Mouse (Mus musculus) lung, postnatal 0 days (tissue): Measurements from ENCODE around the gene Gatad1.

Experiments
- CTCF ChIP-seq: IDR thresholded peaks from 2 replicates; pipeline ENCODE4 v1.5.1; 2016; ENCODE audit warnings: antibody characterized with exemption, mild to moderate bottlenecking
- EP300 ChIP-seq: IDR thresholded peaks from 2 replicates; pipeline ENCODE4 v1.6.1; 2016; ENCODE audit warnings: antibody characterized with exemption, mild to moderate bottlenecking, control low read depth

DNA sequence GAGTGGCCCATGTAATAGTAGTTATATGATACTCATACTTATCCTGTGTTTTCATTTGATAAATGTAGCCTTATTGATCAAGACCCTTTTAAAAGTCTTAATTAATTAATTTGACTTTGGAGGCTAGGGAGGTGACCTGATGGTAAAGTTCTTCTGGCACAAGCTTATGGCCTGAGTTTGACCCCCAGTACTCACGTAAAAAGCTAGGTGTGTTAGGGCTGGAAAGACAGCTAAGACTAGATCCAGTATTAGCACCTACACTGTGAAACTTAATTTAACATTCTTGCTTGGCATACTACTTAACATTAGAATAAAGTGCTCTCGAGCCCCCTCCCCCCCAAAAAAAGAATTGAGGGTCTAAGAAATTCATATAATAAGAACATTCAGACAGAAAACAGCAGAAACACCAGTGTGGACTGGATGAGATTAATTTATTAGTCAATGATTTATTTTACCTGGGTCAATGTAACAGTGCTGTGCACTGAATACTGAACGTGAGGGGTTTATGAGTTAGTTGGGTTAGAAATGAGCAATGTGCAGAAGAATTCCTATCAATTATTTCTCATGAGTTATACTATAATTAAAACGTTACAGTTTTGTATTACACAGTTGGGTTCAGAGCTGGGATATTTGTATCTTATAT lies 8.7 kb downstream of the Gatad1 start:
- TF ChIP-seq CTCF (no peak), EP300 (no peak)
